Mouse (Mus musculus) CD4-positive helper T cell, adult 2 months (primary cell): ENCODE results near the gene Ctnna2.

Source experiments
- DNase-seq: peaks from one replicate; pipeline ENCODE4 v3.0.0-alpha.2; 2012; ENCODE audit warnings: low read depth, missing footprints, low spot score

Ctnna2 gene

DNA sequence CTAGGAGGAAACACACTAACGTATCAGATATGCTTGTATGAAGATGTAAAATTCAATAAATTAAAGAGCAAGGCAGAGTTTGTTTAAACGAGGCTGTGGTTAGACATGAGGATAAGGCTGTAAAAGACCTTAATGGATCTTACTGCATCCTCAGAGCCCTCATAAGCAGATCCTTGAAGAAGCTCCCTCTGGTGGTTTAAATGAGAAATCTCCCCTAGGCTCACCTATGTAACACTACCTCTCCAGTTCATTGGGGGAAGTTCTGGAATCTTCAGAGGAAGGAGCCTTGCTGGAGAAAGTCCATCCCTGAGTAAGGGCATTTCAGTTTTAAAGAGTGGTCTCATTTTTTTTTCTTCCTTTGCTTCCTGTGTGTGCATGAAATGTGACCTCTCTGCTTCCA is 380.3 kb downstream of the Ctnna2 start:
- DNase-seq, result no peak

DNA sequence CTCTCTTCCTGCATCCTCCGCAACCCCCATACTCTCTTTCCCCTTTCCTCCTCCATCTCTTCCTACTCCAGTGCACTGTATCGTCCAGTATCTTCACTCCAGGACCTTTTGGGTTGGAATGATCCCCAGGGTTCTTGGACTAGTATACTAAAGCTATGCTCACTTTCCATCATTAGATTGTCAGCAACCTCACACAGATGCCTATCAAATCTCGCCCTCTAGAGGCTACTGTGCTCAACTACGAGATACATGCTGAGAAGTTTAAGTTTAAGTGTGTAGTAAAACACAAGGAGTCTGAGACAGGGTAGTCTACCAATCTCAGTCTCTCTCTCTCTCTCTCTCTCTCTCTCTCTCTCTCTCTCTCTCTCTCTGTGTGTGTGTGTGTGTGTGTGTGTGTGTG is 396.9 kb downstream of the Ctnna2 start:
- DNase-seq, result no peak

DNA sequence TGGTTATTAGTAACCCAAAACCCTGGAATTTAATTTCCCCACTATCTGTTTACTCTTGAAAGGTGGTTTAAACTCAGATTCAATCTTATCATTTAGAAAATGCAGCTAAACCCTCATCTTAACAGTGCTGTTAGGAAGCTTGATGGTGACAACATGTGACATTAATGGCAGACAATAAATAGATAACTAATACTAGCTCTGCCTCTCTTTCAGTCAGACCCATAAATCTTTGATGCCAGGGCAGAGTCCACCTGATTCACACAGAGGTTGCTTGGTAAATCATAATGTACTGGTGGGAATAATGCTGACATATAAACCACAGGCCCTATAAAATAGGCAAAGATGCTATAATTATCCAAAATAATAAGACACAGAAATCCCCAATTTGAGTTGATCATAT is 398.6 kb downstream of the Ctnna2 start:
- DNase-seq, result no peak

DNA sequence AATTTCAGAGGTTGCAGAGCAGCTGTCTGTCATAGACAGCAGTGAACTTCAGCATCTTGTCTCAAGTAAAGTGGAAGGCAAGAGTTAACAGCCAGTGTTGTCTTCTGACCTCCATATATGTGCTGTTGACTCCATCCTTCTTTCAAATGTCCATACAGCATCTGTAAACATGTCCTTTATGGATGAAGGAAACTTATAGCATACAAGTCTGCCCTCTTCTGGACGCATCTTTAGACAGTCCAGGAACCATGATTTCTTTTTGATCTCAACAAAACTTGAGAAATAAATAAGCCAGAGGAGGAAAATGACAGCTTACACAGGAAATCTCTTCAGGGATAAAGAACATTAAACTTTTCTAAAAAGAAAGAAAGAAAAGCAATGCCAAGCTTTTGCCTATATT is 400.9 kb downstream of the Ctnna2 start:
- no peak for DNase-seq

DNA sequence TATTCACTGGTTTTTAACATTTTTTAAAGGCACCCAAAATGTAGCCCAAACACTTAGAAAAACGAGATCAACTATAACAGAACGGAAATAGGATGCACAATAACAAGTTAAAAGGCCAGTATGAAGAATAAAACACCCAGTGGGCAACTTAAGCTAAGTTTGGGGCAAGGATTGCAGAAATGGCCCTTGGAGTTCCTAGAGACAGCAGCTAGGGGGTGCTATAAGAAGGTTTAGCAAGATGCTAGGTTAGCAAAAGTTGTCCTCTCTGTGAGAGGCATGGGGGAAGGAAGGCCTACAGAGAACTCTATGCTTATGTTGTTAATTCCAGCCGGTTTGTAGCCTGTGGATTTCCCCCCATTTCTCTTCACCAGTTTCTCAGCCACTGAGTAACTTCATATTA is 401.9 kb downstream of the Ctnna2 start:
- no peak for DNase-seq

DNA sequence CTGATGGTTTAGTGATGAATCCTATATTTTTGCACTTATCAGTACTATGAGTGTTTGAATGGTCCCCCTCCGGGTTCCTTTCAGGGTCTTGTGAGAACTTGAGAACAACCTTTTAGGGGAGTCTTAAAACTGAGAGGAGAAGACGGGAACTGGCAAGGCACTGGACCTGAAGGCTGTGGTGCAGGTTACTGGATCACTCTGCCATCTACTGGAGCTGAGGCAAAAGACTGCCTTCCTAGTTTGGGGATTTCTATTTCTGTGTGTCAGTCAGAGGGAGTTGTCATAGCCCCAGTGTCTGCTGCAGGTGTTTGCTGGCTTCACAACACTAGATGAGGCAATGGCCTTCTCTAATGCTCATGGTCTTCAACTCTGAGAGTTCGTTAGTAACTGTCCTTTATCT is 406.9 kb downstream of the Ctnna2 start:
- DNase-seq, result no peak

DNA sequence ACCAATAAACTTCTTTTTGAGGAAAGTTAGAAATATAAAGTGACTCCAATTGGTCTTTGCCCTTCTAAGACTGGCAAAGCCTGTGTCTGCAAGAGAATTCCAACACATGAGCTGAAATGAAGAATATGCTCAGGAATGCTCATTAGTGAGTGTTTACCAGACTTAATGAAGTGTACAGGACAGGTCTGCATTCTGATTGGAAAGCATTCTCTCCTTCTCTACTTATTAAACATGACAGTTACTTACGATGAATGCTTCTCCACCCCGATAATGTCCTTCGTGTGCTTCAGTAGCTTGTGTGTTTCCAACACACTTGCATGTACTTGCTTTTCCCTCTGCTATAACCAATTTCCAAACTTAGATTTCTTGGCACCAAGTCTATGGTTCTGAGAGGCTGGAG is 409.6 kb downstream of the Ctnna2 start:
- no peak for DNase-seq

DNA sequence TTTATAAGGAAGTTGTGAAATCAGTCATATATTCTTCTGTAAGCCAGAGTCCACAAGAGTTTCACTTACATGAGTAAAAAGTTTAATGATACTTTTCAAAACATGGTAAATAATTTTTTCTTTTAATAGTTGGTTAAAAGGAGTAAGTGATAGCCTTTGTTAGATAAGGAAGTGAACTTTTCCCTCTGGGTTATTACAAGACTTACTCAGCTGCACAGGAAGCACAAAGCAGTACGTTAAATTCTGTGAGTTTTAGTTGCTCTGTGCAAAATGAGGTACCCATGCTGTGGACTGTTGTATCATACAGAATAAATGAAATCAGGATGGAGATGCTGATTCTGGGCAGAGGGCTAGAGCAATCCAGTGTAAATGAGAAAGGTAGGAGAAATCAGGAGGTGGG is 423.3 kb downstream of the Ctnna2 start:
- DNase-seq, result no peak

DNA sequence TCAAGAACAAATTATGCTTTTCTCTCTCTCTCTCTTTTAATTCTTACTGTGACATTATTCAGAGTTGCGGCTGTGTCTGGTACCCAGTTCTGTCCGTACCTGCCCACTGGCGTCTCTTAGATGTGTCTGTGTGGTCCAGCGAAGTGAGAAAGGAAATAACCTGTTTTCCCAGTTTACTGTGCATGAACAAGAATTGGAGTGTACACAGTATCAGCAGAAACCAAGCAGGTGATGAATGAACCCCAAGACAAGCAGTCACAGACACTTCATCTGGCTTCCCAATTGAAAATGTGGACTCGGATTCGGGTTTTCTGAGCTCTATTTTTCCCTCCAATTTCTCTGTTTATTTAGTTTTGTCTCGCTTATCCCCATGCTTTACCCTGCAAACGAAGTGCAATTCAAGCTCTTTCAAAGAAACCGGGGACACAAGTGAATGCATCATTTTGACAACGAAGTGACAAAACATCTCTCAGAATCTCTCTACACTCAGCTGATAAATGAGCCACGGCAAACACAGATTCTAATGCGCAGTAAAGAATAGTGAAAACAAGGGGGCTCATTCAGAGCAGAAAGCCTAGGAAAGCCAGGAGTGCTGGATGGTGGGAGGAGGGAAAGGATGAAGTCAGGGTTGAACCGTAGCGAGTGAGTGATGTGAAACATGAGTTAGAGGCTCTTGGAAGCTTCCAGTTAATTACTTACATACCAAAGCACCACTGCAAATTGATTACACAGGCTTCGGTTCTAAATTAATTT is 442.3 kb downstream of the Ctnna2 start:
- DNase-seq, result no peak

DNA sequence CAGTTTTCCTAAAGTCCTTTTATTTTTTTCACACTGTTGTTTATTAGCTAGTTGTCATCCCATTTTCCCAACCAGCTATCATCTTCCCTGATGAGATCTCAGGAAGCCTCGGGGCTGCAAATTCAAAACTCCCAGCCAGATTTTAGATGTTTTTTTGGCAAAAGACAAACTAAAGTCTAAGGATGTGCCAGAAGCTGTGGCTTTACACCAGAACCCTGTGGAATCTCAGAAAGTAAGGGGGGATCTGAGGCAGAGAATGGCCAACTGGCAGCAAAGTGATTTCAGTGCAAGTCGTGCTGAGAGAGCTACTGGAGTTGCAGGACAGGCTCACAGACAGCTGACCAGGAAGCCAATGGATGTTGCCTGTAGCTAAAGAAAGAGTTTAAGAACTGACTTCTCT is 451.9 kb downstream of the Ctnna2 start:
- DNase-seq, result no peak

DNA sequence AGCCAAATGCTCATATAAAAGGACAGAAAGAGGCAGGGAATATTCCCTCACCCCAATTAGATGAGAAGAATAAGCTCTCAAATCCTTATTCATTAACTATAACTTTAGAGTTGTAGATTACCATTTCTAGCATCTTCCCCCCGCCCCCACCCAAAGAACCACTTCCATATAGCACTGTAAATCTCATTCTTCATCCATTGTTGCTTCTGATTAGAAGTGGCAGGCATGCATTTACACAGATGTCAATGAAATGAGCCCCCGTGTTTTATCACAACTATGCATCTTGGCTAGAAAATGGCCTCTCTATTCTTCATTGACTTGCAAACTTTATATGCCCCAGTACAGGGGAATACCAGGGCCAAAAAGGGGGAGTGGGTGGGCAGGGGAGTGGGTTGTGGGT is 457.7 kb downstream of the Ctnna2 start:
- no peak for DNase-seq

DNA sequence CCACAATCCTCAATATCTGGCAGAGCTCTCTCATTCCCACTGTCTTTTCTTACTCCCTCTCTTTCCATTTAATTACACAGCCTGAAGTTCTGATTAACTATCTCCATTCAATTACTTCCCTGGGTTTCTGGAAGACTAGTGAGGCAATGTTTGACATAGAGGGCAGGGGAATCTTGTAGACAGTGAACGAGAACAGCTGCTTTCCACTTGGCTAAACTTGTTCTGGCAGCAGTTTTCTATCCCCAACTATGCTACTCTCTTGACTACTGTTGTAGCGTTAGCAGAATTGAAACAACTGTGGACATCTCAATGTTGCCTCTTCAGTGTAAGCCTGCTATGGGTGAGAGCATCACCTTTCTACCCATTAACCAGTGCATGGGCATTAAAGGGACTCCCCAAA is 463.0 kb downstream of the Ctnna2 start:
- DNase-seq, result no peak

DNA sequence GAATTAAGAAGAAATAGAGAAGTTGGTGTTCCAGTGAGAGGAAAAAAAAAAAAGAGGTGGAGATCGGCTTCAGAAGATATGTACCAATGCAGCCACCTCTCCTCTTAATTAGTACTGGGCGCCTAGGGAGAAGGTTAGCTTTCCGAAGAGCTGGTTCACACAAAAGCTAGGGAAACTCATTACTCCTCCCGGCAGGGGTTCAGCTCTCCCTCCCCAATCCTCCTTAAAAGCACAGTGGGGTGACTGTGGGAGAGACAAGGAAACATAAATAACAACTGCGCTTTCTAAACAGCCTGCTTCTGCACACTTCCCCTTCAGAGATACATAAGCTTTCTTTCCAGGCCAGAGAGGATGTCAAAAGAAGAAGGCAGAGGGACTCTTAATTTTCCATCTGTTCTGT is 467.7 kb downstream of the Ctnna2 start:
- DNase-seq, result no peak

DNA sequence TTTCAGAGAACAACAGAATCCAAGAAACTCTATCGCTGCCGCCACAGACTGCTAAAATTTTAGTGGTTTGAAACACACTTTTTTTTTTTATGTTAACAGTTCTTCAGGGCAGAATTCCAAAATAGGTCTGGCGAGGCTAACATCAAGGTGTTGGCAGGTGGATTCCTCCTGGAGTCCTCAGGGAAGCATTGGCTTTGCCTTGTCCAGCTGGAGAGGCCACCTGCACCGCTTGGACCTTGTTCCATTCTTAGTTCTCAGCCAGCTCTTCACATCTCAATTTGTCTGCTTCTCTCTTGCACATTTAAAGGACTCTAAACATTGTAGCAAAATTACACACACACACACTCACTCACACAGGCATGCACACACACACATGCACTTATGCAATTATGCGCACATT is 487.8 kb downstream of the Ctnna2 start:
- no peak for DNase-seq

DNA sequence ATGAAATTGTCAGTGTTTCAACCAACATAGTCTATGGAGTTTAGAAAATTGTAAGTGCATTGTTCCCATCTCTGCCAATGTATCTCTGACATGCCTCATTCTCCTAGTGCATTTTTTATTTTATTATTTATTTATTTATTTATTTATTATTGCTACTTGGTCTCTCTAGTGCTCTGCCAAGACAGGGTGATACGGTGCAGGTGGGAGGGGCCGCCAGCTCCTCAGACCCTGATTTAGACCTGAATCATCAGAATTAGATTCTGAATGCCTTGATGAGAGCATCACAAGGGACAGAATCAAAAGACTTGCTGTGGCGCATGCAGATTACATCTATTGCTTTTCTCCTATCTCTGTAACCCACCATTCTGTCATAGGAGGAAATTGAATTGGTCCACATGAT is 492.8 kb downstream of the Ctnna2 start:
- DNase-seq, result no peak

DNA sequence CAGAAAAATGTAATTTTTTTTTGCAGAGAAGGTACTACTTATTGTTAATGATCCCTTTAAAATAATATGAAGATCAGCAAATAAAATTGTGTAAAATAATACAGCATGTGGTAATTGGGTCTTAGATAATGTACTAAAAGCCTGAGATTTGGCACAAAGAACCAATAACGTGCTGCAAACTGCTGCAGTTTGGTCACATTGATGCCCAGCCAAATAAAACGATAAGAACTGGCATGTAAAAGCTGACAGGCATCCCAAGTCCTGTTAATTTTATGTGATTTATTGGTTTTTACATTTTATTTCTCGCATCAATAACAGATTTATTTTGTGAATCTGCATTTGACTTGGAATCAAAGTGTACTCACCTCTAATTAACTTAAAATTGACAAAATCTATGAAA is 497.4 kb downstream of the Ctnna2 start:
- no peak for DNase-seq

DNA sequence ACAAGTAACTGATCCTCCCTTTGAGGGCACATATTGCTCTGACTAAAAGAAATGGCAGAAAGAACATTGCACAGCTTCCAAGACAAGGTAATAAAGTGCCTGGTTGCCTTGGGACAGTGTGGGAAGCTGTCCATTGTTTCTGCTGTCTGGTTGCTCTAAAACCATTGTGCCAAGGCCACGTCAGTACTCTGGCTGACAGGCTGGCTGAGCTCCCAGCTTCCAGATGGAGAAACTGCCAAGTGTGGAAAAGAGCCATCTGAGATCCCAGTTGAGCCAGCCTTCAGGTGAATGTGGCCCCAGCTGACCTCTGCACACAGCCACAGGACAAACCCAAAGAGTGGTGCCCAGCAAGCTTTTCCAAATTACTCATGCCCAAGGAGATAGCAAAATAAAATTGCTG is 504.1 kb downstream of the Ctnna2 start:
- DNase-seq, result no peak

DNA sequence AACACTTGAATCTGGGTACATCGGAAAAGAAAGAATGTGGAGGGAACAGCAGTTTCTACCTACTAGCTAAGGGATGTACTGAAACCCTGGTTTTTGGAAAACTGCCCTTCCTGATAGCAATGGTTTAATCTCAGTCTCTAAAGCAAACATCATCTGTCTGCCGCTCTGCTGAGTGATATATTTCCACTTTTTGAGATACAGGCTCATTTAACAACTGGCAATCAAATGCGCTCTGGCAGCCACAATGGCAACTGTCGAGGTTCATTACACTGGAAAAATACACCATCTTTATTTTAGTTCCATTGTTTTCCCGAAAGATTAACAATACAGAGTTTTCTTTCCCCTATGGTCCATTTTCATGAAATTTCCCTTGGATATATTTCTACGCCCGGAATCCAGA is 506.2 kb downstream of the Ctnna2 start:
- DNase-seq, result no peak

DNA sequence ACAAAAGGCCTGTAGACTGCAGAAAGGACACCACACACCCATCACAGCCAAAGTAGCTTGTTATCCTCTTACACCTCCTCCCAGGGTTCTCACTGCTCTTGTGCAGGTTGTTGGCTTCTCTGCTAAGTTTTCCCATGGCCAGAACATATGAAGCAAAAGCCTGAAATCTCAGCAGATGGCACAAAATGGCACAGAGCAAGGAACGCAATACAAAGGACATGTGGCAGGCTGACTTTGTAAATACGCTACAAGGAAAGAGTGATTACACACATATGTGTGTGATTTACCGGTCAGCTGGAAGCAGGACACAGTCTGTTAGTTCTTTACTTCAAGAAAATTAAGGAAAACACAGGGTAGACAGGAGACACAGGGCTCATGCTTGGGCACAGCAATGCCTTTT is 511.4 kb downstream of the Ctnna2 start:
- DNase-seq, result no peak

DNA sequence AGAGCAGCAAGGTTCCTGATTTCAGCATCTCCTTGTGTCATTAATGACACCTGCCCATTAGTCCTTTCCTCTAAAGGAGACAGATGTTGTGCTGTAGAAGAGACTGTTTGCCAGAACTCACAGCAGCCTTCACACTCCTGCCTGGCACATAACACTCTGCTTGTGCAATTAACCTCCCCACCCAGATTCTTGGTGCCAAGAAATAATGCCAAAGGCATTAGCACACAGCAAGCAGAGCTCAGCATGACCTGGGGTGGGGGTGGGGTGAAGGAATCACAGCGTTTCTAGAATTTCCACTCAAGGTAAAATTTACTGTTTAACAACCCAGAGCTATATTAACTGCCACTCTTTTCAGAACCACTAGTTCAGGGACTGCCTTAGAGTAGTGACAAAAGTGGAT is 516.8 kb downstream of the Ctnna2 start:
- DNase-seq, result no peak

DNA sequence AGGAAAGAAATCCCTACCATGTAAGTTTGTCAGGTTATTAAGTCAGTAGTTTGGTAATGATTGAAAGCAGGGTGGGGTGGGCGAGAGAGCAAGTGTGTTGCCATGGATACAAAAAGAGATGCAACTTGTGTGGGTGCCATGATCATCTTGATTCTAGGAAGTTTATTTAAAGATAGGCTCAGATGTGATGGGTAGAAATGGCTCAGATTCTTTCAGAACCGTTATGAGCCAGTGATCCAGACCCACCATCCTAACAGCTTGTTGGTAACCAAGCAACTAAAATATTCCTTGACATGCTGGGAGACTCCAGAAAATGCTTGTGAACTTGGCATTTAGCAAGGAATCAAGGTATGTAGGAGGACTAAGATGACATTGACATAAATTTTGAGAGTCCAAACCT is 521.6 kb downstream of the Ctnna2 start:
- DNase-seq, result no peak

DNA sequence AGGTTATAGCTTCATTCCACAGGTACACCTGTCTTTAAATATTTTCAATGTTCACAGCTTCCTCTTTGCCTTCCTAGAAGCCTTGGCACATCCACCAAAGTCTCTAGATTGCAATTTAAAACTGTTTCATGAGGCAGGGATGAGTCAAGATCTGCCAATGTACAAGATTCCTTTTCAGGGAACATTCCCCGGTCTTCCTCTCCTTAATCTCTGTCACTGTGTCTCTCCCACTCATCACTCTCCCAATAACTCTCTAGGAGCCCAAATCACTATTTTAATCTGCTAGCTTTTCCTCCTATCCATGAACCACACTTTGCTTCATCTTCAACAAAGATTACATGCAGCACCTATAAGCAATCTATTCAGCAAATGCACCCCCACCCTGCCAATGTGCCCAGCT is 532.6 kb downstream of the Ctnna2 start:
- DNase-seq, result no peak

DNA sequence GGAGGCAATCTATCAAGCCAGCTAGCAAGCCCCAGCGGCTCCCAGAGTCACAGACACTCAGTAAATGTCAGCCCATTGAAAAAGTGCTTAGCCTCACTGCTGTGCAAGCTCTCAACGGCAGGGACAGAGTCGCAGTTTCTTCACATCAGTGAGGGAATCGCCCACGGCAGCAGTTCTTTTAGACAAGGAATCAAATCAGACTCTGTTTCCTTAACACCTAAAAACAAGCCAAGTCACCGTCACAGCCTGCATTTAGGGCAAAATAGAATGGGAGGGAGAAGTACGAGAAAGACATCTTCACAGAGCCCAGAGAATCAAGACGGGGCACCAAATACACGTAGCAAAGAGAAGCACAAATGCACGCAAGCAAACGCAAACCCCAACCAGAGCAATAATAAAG is 535.6 kb downstream of the Ctnna2 start:
- no peak for DNase-seq

DNA sequence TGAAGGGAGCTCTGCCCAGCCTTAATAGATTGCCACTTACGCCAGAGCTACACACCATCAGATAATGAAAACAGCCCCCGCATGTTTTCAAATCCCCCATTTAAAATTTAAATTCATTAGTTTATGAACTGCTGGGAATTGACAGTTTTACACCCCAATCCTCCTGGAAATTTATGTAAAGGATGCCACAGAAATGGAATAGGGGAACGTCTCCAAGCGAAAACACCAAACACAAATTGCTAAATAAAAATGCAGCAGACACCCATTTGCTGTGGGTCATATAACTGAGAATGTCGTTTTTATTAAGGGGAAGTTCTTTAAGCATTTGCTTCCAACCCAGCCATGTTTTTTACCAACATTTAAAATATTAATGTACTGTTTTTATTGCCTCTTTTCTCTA is 538.4 kb downstream of the Ctnna2 start:
- DNase-seq, result no peak
